Mouse (Mus musculus): Measurements from ENCODE around the gene Ddo.

Gene Ddo

GRCm38 (mm10) chr10:40665270-40665669, 35.5 kb downstream of the Ddo start:
- no peak for DNase-seq (ENCODE audit: low read depth, low spot score)

- DNase-seq (ENCODE audit: low read depth, low spot score), result no peak
Measured at GRCm38 (mm10) chr10:40666943-40667342, 37.1 kb downstream of the Ddo start.

GRCm38 (mm10) chr10:40668640-40669039, 38.8 kb downstream of the Ddo start:
- DNase-seq (ENCODE audit: low read depth, low spot score), result no peak

DNA sequence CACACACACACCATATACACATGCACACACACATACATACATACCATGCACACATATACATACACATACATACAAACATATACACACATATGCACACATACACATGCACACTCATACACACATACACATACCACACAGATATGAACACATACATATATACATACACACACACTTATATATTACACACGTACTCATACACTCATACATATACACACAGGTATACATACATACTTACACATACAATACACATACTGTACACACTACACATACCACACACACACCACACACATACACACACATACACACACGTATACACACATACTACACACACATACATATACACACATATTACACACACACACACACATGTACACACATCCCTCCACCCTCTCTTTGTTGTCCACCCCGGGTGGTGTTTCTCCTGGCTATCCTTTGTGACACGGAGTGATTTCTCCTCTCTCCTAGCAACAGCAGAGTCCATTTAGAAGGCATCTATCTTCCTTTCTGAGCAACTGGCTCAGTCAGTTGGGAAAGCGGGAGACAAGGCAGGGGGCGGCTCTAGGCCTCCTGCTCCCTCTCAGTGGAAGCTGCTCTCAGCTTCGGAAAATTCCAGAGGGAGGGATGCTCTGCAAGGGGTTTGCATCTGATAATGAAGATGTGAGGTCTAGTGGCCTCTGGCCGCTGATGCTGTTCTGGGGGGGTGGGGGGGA, 42.9 kb downstream of the Ddo start:
- no peak for DNase-seq (ENCODE audit: low read depth, low spot score)

- no peak for DNase-seq (ENCODE audit: low read depth, low spot score)
Measured at GRCm38 (mm10) chr10:40673297-40673665, 43.5 kb downstream of the Ddo start.

GRCm38 (mm10) chr10:40674151-40674550, 44.3 kb downstream of the Ddo start:
- DNase-seq (ENCODE audit: low read depth, low spot score), result no peak

DNA sequence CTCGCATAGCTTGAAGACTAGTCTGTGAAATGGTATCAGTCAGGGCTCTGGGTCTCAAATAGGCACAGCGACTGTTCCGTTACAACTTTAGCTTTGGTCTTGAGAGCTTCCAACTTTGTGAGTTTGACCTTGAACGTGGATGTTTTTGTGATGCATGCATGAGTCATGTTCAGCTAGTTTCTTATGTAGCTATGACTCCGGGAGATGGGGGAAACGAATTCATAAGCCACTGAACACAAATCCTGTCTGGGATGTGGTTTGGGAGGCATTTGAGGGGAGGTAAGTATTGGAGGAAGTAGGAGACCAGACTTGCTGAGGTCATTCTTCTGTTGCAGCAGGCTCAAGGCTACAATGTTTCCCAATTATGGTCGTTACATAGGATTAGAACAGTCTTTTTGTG, 46.1 kb downstream of the Ddo start:
- DNase-seq (ENCODE audit: low read depth, low spot score), result no peak

GRCm38 (mm10) chr10:40678477-40678876, 48.7 kb downstream of the Ddo start:
- no peak for DNase-seq (ENCODE audit: low read depth, low spot score)

DNA sequence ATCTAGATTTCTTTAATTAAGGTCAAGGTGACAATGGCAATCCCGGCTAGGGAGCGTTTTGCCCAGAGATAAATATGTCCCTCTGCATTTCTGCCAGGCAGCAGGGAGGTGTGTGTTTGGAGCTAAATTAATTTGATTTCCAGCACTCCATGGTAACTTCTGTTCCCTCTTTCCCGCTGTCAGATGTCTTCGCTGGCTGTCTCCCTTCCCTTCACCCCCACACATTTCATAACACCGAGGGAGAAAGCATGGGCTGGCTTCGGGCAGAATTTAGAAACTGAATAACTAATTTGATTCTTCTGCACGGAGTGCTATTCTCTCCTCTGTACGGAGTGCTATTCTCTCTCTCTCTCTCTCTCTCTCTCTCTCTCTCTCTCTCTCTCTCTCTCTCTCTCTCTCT, 52.7 kb downstream of the Ddo start:
- DNase-seq (ENCODE audit: low read depth, low spot score), result no peak

GRCm38 (mm10) chr10:40683092-40683867, 53.5 kb downstream of the Ddo start, which contains the start of gene Mettl24:
TSS of gene Mettl24 (plus strand) at chr10:40683282.
- peak; percentile 78 for DNase-seq (ENCODE audit: low read depth, low spot score)

- DNase-seq (ENCODE audit: low read depth, low spot score), result no peak
Measured at GRCm38 (mm10) chr10:40683868-40684253, 54.0 kb downstream of the Ddo start.

GRCm38 (mm10) chr10:40684326-40684725, 54.5 kb downstream of the Ddo start:
- DNase-seq (ENCODE audit: low read depth, low spot score), result no peak

DNA sequence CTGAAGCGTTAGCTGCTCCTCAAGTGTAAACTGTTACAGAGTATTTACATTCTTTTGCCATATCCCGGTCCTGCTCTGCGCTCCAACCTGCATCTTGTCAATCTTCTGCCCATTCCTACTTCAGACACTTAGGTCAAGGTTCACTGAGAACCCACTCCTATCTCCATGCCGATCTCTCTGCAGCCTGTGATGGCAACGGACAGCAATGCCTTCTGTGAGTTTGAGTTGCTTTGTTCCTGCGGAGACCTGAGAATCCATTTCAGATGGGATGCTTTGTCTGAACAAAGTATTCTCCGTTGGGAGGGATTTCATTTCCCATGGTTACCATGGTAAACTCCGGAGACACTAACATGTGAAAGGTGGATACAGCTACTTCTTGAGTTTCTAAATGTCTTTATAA, 55.8 kb downstream of the Ddo start:
- DNase-seq (ENCODE audit: low read depth, low spot score), result no peak

- no peak for DNase-seq (ENCODE audit: low read depth, low spot score)
Measured at GRCm38 (mm10) chr10:40686976-40687375, 57.2 kb downstream of the Ddo start.

GRCm38 (mm10) chr10:40687407-40687806, 57.6 kb downstream of the Ddo start:
- no peak for DNase-seq (ENCODE audit: low read depth, low spot score)

DNA sequence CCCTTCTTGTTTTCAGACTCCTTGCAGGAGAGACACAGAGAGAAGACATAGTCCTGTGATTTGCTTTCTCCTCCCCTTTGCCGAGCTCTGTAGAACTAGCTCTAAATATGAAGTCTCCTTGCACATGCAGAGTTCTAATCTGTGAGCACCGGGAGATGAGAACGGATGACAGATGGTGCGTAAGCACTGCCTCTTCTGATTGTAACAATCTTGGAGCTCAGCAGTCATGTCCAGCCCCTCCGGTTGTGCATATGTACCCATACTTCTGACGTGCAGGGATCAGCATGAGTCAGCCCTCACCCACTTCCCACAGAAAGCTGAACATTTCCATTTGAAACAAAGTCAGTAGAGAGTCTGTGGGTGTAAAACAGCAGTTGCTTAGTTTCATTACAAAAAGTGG, 58.5 kb downstream of the Ddo start:
- DNase-seq (ENCODE audit: low read depth, low spot score), result no peak

DNA sequence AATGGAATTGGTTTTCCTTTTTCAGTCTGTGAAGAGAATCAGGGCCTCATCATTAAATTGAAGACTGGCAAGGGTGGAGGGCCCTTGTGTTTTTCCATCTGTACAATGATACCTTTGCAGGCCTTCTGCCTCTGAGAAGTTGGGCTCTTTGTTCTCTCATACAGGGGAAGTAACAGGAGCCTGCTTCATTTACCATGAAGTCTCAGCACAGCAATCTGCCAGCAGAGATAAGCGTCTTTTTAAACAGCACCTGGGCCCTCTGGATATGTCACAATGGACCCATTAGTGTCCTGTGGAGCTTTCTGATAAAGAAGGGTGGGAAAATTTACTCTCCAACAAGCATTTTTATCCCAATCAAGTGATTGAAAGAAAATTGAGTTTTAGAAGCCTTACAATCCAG, 59.1 kb downstream of the Ddo start:
- no peak for DNase-seq (ENCODE audit: low read depth, low spot score)

GRCm38 (mm10) chr10:40698652-40699051, 68.8 kb downstream of the Ddo start:
- DNase-seq (ENCODE audit: low read depth, low spot score), result no peak

DNA sequence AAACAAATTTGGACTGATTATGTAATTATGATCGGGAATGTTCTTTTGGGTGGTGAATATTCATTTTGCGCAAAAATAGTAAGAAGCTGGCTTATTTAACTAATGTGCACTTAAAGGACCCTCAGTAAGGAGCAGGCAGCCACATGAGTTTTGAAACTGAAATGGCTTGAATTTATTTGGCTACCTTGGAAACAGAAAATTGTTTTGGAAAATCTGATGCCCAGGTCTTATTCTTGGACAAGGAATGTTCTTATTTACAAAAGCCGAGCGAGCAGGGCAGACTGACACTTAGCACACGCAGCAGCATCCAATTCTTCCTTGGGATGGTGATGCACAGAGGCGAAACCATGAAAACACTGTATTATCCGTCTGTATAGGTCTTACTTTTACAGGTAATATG, 81.3 kb downstream of the Ddo start:
- DNase-seq (ENCODE audit: low read depth, low spot score), result no peak

GRCm38 (mm10) chr10:40713018-40713608, 83.3 kb downstream of the Ddo start:
- peak; percentile 53 for DNase-seq (ENCODE audit: low read depth, low spot score)

GRCm38 (mm10) chr10:40713829-40714228, 84.0 kb downstream of the Ddo start:
- no peak for DNase-seq (ENCODE audit: low read depth, low spot score)

GRCm38 (mm10) chr10:40715151-40715550, 85.3 kb downstream of the Ddo start:
- no peak for DNase-seq (ENCODE audit: low read depth, low spot score)

- DNase-seq (ENCODE audit: low read depth, low spot score), result no peak
Measured at GRCm38 (mm10) chr10:40716296-40716695, 86.5 kb downstream of the Ddo start.

Data from mesoderm, embryonic 11.5 days (tissue).